Mouse (Mus musculus) forebrain, embryonic 11.5 days (tissue): ENCODE measurements at regions not wholly inside any gene's neighbourhood (a gene's known extent, or its start where the extent isn't known, plus 50 kb on each side); places are given as distances from the start of the nearest gene placed in this dataset.

Source experiments
- ATAC-seq: fragments of 200-750 bp; cut with Nextera tagmentation; replicated peaks from 2 replicates; pipeline ENCODE4 v1.8.0; 2017; ENCODE audit warnings: moderate TSS enrichment; ENCODE audit not compliant: low FRiP score
- DNase-seq: peaks from one replicate; pipeline ENCODE4 v3.0.0-alpha.2; 2017; ENCODE audit warnings: low spot score
- H3K27ac ChIP-seq: fragments of 300-500 bp; sonication (generic); 2 replicates; pipeline ENCODE4 v1.5.1; 2014; ENCODE audit warnings: low read depth, low read length
- H3K27me3 ChIP-seq: fragments of 300-500 bp; sonication (generic); 2 replicates; pipeline ENCODE4 v1.6.1; 2014; ENCODE audit warnings: mild to moderate bottlenecking, low read length, mixed read lengths; ENCODE audit not compliant: control insufficient read depth, insufficient read depth
- H3K36me3 ChIP-seq: fragments of 300-500 bp; sonication (generic); 2 replicates; pipeline ENCODE4 v1.6.1; 2014; ENCODE audit warnings: mild to moderate bottlenecking, low read length, moderate library complexity, mixed read lengths; ENCODE audit not compliant: control insufficient read depth, insufficient read depth
- H3K4me1 ChIP-seq: fragments of 300-500 bp; sonication (generic); replicated peaks from 2 replicates; pipeline ENCODE4 v1.6.1; 2014; ENCODE audit warnings: low read length, mixed read lengths; ENCODE audit not compliant: control insufficient read depth, insufficient read depth
- H3K4me2 ChIP-seq: fragments of 300-500 bp; sonication (generic); 2 replicates; pipeline ENCODE4 v1.6.1; 2014; ENCODE audit warnings: low read depth, mild to moderate bottlenecking, low read length, moderate library complexity, mixed read lengths; ENCODE audit not compliant: severe bottlenecking
- H3K4me3 ChIP-seq: fragments of 300-500 bp; sonication (generic); 2 replicates; pipeline ENCODE4 v1.5.1; 2014; ENCODE audit warnings: low read depth, low read length
- H3K9ac ChIP-seq: fragments of 300-500 bp; sonication (generic); 2 replicates; pipeline ENCODE4 v1.6.1; 2014; ENCODE audit warnings: low read length
- H3K9me3 ChIP-seq: fragments of 300-500 bp; sonication (generic); 2 replicates; pipeline ENCODE4 v1.6.1; 2016; ENCODE audit warnings: low read length, mixed read lengths; ENCODE audit not compliant: control insufficient read depth
- WGBS: fragments of 180-500 bp; shearing (Covaris S2); extraction: QIAGEN DNeasy Blood & Tissue Kit; methylation state at CpG from one replicate; pipeline ENCODE4 v1.1.7; 2014; 5-methylcytosine and 5-hydroxymethylcytosine counted together

DNA sequence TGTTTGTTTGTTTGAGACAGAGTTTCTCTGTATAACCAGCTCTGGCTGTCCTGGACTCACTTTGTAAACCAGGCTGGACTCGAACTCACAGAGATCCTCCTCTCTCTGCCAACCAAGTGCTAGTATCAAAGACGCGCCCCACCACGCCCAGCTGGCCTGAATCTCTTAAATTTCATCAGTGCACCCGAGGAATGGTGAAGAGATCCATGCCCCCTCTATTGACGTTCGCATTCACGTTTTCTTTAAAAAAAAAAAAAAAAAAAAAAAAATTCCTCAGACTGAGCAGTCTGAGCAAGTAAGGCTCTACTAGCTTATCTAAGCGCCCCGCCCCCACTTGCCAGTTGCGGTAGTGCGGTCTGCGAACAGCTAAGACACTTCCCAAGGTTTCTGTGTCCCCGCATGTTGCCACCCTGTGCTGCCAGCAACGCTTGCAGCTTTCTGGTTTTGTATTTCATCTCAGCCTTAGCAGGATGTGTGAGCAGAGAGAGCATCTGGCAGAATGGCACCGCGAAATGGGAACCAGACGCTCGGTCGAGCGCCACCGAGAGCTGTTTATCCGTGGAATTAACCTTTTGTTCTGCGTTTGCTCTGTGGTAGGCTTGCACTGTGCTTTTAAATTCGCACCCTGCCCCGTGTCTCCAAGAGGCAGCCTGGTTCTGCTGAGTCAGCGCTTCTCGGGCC lies 225.1 kb upstream of the Hes1 start:
- DNase-seq (peak; percentile 77), ATAC-seq (0 out of 2 replicates have a peak, but pooled peaks have one; percentile 29)
- H3K9ac ChIP-seq, result peak overlapping the region; percentile 6; the same call in 1 of the 2 replicates
- peaks cover 16% of the 10 kb centered on the region; the same call in 1 of the 2 replicates for H3K4me1 ChIP-seq
- peak overlapping the region; percentile 9 for H3K4me3 ChIP-seq
- H3K27me3 ChIP-seq, result peaks cover 6% of the 10 kb centered on the region; the same call in 1 of the 2 replicates
- H3K4me2 ChIP-seq, result peak overlapping the region; percentile 45
- WGBS, result 7% methylated on average over 28 of the region's 28 CpGs
- no peak overlapping the region for H3K27ac ChIP-seq
- no peaks in the 10 kb centered on the region for H3K36me3 ChIP-seq
- H3K9me3 ChIP-seq, result no peaks in the 10 kb centered on the region

- H3K4me1 ChIP-seq, result peaks cover 16% of the 10 kb centered on the region; the same call in 1 of the 2 replicates
- ATAC-seq (no peak), DNase-seq (no peak)
- H3K4me2 ChIP-seq, result peak overlapping the region; percentile 45; the same call in 1 of the 2 replicates
- H3K36me3 ChIP-seq, result no peaks in the 10 kb centered on the region
- no peaks in the 10 kb centered on the region for H3K9me3 ChIP-seq
- peak overlapping the region; percentile 9 for H3K4me3 ChIP-seq
- H3K27ac ChIP-seq, result no peak overlapping the region
- H3K9ac ChIP-seq, result no peak overlapping the region; the same call in 1 of the 2 replicates
- peaks cover 6% of the 10 kb centered on the region; the same call in 1 of the 2 replicates for H3K27me3 ChIP-seq
- 21% methylated on average over 6 of the region's 6 CpGs for WGBS
Observed at GRCm38 (mm10) chr16:29839662-29840001, 224.6 kb upstream of the Hes1 start.

GRCm38 (mm10) chr16:29840412-29840811 lies 223.8 kb upstream of the Hes1 start:
- H3K27ac ChIP-seq, result no peak overlapping the region
- peaks cover 14% of the 10 kb centered on the region; the same call in 1 of the 2 replicates for H3K4me1 ChIP-seq
- 78% methylated on average over 2 of the region's 2 CpGs for WGBS

GRCm38 (mm10) chr16:29841132-29841531 lies 223.1 kb upstream of the Hes1 start:
- H3K4me3 ChIP-seq, result no peak overlapping the region
- H3K27ac ChIP-seq, result no peak overlapping the region
- peaks cover 14% of the 10 kb centered on the region; the same call in 1 of the 2 replicates for H3K4me1 ChIP-seq
- ATAC-seq, result no peak
- H3K27me3 ChIP-seq, result peaks cover 6% of the 10 kb centered on the region; the same call in 1 of the 2 replicates
- 69% methylated on average over 4 of the region's 4 CpGs for WGBS
- no peaks in the 10 kb centered on the region for H3K9me3 ChIP-seq
- no peak overlapping the region for H3K9ac ChIP-seq
- H3K4me2 ChIP-seq, result no peak overlapping the region
- no peak for DNase-seq
- H3K36me3 ChIP-seq, result no peaks in the 10 kb centered on the region

More at GRCm38 (mm10) chr16:29840412-29840811, 223.8 kb upstream of the Hes1 start:
- no peak overlapping the region for H3K4me2 ChIP-seq
- ATAC-seq, result no peak
- H3K9ac ChIP-seq, result no peak overlapping the region
- DNase-seq, result no peak
- peaks cover 6% of the 10 kb centered on the region; the same call in 1 of the 2 replicates for H3K27me3 ChIP-seq
- H3K36me3 ChIP-seq, result no peaks in the 10 kb centered on the region
- H3K9me3 ChIP-seq, result no peaks in the 10 kb centered on the region
- no peak overlapping the region for H3K4me3 ChIP-seq

DNA sequence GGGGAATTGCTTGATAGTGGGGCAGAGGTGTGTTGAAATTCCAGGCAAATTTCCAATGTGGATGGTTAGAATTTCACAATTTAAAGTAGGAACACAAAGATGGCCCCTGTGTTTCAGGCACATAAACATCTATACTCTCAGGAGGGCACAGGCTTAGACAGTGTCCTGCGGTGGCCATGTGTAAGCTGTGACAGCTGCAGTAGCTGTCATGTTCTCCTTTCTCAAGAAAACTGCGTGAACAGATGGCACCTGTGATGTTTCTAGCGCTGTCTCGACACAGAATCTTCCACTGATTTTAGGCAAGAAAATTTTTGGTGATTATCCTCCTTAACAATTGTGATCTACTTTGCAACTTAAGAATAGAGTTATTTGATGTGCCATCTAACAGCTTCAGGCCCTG lies 222.1 kb upstream of the Hes1 start:
- H3K36me3 ChIP-seq, result no peaks in the 10 kb centered on the region
- H3K27ac ChIP-seq, result no peak overlapping the region
- DNase-seq, result no peak
- H3K27me3 ChIP-seq, result peaks cover 6% of the 10 kb centered on the region; the same call in 1 of the 2 replicates
- WGBS, result 97% methylated on average over 4 of the region's 4 CpGs
- no peak overlapping the region for H3K9ac ChIP-seq
- peaks cover 11% of the 10 kb centered on the region; the same call in 1 of the 2 replicates for H3K4me1 ChIP-seq
- H3K4me2 ChIP-seq, result no peak overlapping the region
- ATAC-seq, result no peak
- no peaks in the 10 kb centered on the region for H3K9me3 ChIP-seq
- H3K4me3 ChIP-seq, result no peak overlapping the region

DNA sequence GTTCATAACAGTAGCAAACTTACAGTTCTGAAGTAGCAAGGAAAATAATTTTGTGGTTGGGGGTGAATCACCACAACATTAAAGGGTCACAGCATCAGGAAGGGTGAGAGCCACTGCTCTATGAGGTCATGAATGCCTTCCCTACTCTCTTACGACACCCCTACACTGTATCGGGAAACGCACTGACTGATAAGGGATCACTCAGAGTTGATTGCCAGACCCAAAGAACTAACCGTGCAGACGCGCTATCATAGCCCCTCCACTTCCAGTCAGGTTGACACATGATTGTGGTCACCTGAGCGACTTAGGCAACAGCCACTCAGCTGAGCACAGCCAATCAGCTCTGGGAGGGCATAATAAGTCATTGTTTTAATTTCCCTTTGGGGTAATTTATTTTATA lies 220.7 kb upstream of the Hes1 start:
- Histone ChIP-seq H3K4me2 (no peak overlapping the region), H3K36me3 (no peaks in the 10 kb centered on the region), H3K27me3 (peaks cover 6% of the 10 kb centered on the region; the same call in 1 of the 2 replicates), H3K27ac (no peak overlapping the region), H3K4me1 (peaks cover 3% of the 10 kb centered on the region; the same call in 1 of the 2 replicates), H3K4me3 (no peak overlapping the region), H3K9ac (no peak overlapping the region), H3K9me3 (no peaks in the 10 kb centered on the region)
- ATAC-seq, result no peak
- DNase-seq, result no peak
- 89% methylated on average over 7 of the region's 7 CpGs for WGBS

- Histone ChIP-seq H3K36me3 (no peaks in the 10 kb centered on the region), H3K4me2 (no peak overlapping the region), H3K4me3 (no peak overlapping the region), H3K27ac (no peak overlapping the region), H3K4me1 (no peaks in the 10 kb centered on the region; the same call in 1 of the 2 replicates), H3K9ac (no peak overlapping the region), H3K9me3 (no peaks in the 10 kb centered on the region), H3K27me3 (peaks cover 6% of the 10 kb centered on the region; the same call in 1 of the 2 replicates)
- DNase-seq (no peak), ATAC-seq (no peak)
- 23% methylated on average over 12 of the region's 12 CpGs for WGBS
Observed at GRCm38 (mm10) chr16:29844706-29845596, 219.2 kb upstream of the Hes1 start.

GRCm38 (mm10) chr16:29845597-29845986 lies 218.6 kb upstream of the Hes1 start:
- 56% methylated on average over 8 of the region's 8 CpGs for WGBS
- ATAC-seq (no peak), DNase-seq (no peak)
- H3K4me1 ChIP-seq, result no peaks in the 10 kb centered on the region
- H3K9me3 ChIP-seq, result no peaks in the 10 kb centered on the region
- peaks cover 2% of the 10 kb centered on the region; the same call in 1 of the 2 replicates for H3K27me3 ChIP-seq
- no peak overlapping the region for H3K4me2 ChIP-seq
- no peaks in the 10 kb centered on the region for H3K36me3 ChIP-seq
- no peak overlapping the region for H3K4me3 ChIP-seq
- H3K9ac ChIP-seq, result no peak overlapping the region
- H3K27ac ChIP-seq, result no peak overlapping the region
